Mouse (Mus musculus): ENCODE measurements around the gene Rcor2. TPM values are rescaled to one million over a fixed set of nuclear protein-coding genes. Genes with fewer than 3 reads are reported as not detected.

Gene Rcor2
- polyA plus RNA-seq, 1 experiment from 2014 or later, result 1.3 TPM

DNA sequence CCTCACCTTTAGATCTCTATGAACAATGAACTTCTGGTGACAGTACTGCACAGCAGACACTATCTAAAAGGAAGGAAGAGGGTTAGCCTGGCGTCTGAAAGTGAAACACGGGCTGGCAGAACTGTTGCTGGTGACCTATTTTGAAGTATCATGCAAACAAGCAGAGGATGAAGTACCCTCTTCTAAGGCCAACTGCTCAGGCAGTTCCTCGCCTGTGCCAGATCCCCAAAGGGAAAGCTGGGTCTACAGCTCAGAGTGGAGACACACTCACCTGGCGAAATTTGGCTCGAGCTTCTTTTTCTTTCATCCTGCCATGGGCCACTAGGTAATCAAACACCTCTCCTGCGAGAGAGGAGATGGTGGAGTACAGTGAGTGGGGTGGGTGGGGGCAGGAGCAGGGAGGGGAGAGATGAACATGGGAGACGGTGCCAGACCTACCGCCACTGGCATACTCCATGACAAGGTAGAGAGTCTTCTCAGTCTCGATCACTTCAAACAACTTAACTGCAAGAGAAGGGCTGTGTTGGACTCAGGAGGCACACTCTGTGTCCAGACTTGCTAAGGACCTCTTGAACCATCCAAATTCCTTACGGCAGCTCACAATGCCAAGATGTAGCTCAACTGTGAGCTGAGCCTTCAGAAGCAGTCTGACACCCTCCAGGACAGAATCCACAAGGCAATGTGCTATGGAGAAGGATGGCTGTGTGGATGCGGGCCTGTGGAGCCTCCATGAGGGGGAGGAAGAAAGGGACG lies 19.6 kb downstream of the Rcor2 start:
- no peak overlapping the region for H3K4me3 ChIP-seq (ENCODE audit: low read depth, low read length)
- peaks cover 45% of the 10 kb centered on the region for H3K36me3 ChIP-seq (ENCODE audit: insufficient read depth, low read length)
- DNase-seq (ENCODE audit: low spot score), result peak; percentile 69
- no peaks in the 10 kb centered on the region for H3K27me3 ChIP-seq (replicated peaks; ENCODE audit: insufficient read depth, low read length)
- H3K4me2 ChIP-seq (replicated peaks; ENCODE audit: low read depth, low read length), result no peak overlapping the region
- 0 out of 2 replicates have a peak, but pooled peaks cover 3% of the 10 kb centered on the region for H3K4me1 ChIP-seq (ENCODE audit: insufficient read depth, low read depth, low read length)
- WGBS, result 58% methylated on average over 12 of the region's 12 CpGs
- TF ChIP-seq EP300 (IDR thresholded peaks at IDR 0.05) (no peak), CTCF (IDR thresholded peaks at IDR 0.05) (no peak)
- no peaks in the 10 kb centered on the region for H3K9me3 ChIP-seq (ENCODE audit: low read length)
- ATAC-seq, result peak; percentile 80
- no peak overlapping the region for H3K9ac ChIP-seq (replicated peaks; ENCODE audit: low read depth)
- peak overlapping the region; percentile 43; the same call in 1 of the 2 replicates for H3K27ac ChIP-seq (ENCODE audit: low read length)

DNA sequence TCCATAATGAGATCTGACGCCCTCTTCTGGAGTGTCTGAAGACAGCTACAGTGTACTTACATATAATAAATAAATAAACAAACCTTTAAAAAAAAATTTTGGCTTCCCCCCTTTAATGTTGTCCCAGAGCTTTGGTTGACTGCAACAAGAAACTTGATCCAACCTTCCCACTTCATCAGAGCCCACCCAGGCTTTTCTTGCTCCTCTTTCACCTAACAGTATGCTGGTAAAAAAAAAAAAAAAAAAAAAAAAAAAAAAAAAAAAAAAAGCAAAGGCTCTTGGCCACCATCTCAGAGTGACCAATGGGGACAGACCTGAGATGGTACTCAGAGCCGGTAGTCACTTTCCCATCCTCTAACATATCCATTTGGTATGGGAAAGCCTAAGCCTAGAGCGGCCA lies 21.2 kb downstream of the Rcor2 start:
- DNase-seq (ENCODE audit: low spot score) (no peak), ATAC-seq (no peak)
- TF ChIP-seq EP300 (IDR thresholded peaks at IDR 0.05), result no peak
- no peak for TF ChIP-seq CTCF (IDR thresholded peaks at IDR 0.05)
- H3K9ac ChIP-seq (replicated peaks; ENCODE audit: low read depth), result no peak overlapping the region
- H3K27ac ChIP-seq (ENCODE audit: low read length), result no peak overlapping the region
- no peak overlapping the region for H3K4me2 ChIP-seq (replicated peaks; ENCODE audit: low read depth, low read length)
- no peaks in the 10 kb centered on the region for H3K27me3 ChIP-seq (replicated peaks; ENCODE audit: insufficient read depth, low read length)
- H3K4me3 ChIP-seq (ENCODE audit: low read depth, low read length), result no peak overlapping the region
- 71% methylated on average over 3 of the region's 3 CpGs for WGBS
- H3K36me3 ChIP-seq (ENCODE audit: insufficient read depth, low read length), result peaks cover 31% of the 10 kb centered on the region
- peaks cover 9% of the 10 kb centered on the region for H3K4me1 ChIP-seq (ENCODE audit: insufficient read depth, low read depth, low read length)
- H3K9me3 ChIP-seq (ENCODE audit: low read length), result no peaks in the 10 kb centered on the region

DNA sequence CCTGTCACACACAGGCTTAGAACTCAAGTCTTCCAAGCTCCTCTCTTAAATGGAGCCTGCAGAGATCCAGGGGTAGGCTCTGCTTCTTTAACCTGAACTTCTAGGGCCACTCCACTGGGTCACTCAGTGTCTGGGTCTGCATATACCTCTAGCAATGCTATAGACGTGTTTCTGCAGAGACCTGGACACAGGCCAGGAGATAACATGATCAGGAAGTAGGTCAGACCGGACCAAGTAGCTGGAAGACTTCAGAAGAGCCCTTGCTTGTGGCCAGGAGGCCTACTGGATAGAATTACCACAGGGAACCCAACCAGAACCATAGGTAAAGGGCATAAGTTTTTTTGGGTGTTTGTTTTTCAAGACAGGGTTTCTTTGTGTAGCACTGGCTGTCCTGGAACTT lies 22.6 kb downstream of the Rcor2 start:
- Histone ChIP-seq H3K9me3 (ENCODE audit: low read length) (no peaks in the 10 kb centered on the region), H3K27ac (ENCODE audit: low read length) (no peak overlapping the region), H3K36me3 (ENCODE audit: insufficient read depth, low read length) (peaks cover 16% of the 10 kb centered on the region), H3K27me3 (replicated peaks; ENCODE audit: insufficient read depth, low read length) (no peaks in the 10 kb centered on the region), H3K4me3 (ENCODE audit: low read depth, low read length) (no peak overlapping the region), H3K4me2 (replicated peaks; ENCODE audit: low read depth, low read length) (no peak overlapping the region), H3K4me1 (ENCODE audit: insufficient read depth, low read depth, low read length) (peaks cover 19% of the 10 kb centered on the region), H3K9ac (replicated peaks; ENCODE audit: low read depth) (no peak overlapping the region)
- ATAC-seq, result no peak
- peak; percentile 54 for DNase-seq (ENCODE audit: low spot score)
- 8% methylated on average over 2 of the region's 2 CpGs for WGBS
- no peak for TF ChIP-seq EP300 (IDR thresholded peaks at IDR 0.05)
- TF ChIP-seq CTCF (IDR thresholded peaks at IDR 0.05), result no peak

DNA sequence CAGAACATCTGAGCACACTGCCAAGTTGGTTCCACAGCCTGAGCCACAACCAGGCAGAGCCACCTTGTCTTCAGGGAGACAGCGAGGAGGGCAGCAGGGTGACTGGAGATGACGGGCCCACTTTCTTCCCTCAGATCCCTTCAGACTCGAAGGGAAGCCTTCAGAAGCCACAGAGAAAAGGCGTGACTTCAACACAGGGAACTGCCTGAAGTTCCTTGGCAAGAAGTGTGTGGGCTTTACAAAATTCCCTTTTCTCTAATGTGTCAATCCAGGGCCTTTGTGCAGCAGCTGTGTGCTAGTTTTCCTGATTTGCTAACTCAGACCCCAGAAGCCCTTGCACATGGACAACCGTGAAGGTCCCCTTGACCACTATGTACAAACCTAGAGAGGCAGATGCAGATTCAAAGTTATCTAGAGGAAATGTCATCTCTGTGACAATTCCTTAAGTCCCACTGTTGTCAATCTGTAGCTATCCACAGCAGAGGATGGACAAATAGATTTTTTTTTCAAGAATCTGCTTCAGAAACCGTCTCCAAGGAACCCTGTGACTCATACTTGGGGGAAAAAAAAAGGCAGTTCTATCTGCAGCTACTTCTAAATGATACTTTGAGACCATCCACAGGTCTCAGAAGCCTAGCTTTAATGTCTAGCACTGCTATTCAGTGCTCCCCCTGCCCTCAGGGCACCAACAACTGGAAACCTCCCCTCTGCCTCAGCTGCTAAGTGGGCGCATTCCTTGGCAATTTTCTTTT lies 25.0 kb downstream of the Rcor2 start:
- H3K9me3 ChIP-seq (ENCODE audit: low read length), result no peaks in the 10 kb centered on the region
- H3K4me3 ChIP-seq (ENCODE audit: low read depth, low read length), result no peak overlapping the region
- no peak overlapping the region for H3K27ac ChIP-seq (ENCODE audit: low read length)
- 78% methylated on average over 7 of the region's 7 CpGs for WGBS
- H3K4me1 ChIP-seq (ENCODE audit: insufficient read depth, low read depth, low read length), result peaks cover 24% of the 10 kb centered on the region
- DNase-seq (ENCODE audit: low spot score) (no peak), ATAC-seq (no peak)
- TF ChIP-seq CTCF (IDR thresholded peaks at IDR 0.05) (no peak), EP300 (IDR thresholded peaks at IDR 0.05) (no peak)
- H3K36me3 ChIP-seq (ENCODE audit: insufficient read depth, low read length), result no peaks in the 10 kb centered on the region
- no peak overlapping the region for H3K9ac ChIP-seq (replicated peaks; ENCODE audit: low read depth)
- no peak overlapping the region for H3K4me2 ChIP-seq (replicated peaks; ENCODE audit: low read depth, low read length)
- H3K27me3 ChIP-seq (replicated peaks; ENCODE audit: insufficient read depth, low read length), result no peaks in the 10 kb centered on the region

DNA sequence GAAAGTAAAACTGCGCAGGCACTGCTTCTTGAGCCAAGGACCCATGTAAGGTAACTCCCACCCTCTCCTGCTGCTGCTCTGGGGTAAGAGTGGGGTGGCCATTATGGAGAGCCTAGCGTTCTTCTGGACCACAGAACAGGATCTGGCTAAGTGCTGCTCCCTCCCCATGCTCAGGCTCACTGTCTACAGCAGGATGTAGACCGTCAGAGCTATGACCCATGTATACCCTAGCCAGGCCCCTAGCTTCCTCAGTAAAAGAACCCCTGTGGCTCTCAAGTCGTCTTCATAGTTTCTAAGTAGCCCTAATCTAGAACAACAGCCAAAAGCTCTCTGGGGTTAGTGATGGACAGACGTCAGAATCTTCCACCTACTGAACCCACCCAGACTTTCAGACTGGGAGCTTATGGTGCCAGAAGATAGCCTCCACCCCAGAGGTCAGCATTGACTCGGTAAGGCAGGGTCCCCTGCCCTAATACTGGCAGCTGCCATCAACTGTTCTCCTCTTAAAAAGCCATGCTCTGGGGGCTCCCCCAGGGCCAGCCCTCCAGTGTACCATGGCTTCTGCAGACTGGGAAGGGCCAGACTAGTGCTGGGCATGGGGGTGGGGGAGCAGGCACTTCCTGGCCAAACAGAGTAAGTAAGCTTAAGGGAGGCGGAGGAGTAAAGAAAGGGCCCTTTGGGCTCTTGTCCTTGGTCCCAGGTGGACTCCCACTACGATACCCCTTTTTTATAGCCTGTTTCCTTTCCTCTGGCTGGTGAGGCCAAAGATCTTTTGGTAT lies 27.2 kb downstream of the Rcor2 start:
- TF ChIP-seq CTCF (IDR thresholded peaks at IDR 0.05) (no peak), EP300 (IDR thresholded peaks at IDR 0.05) (no peak)
- no peak for DNase-seq (ENCODE audit: low spot score)
- Histone ChIP-seq H3K4me2 (replicated peaks; ENCODE audit: low read depth, low read length) (peak overlapping the region; percentile 40), H3K27me3 (replicated peaks; ENCODE audit: insufficient read depth, low read length) (no peaks in the 10 kb centered on the region), H3K9me3 (ENCODE audit: low read length) (no peaks in the 10 kb centered on the region), H3K9ac (replicated peaks; ENCODE audit: low read depth) (0 out of 2 replicates have a peak overlapping the region, but pooled peaks have one; percentile 10), H3K27ac (ENCODE audit: low read length) (peak overlapping the region; percentile 87), H3K4me3 (ENCODE audit: low read depth, low read length) (peak overlapping the region; percentile 12; the same call in 1 of the 2 replicates), H3K4me1 (ENCODE audit: insufficient read depth, low read depth, low read length) (peaks cover 20% of the 10 kb centered on the region), H3K36me3 (ENCODE audit: insufficient read depth, low read length) (no peaks in the 10 kb centered on the region)
- WGBS, result 48% methylated on average over 8 of the region's 8 CpGs
- no peak for ATAC-seq

Data from lung, postnatal 0 days (tissue).